Mouse (Mus musculus) C2C12 (cell line): ENCODE measurements at regions not wholly inside any gene's neighbourhood (a gene's known extent, or its start where the extent isn't known, plus 50 kb on each side); places are given as distances from the start of the nearest gene placed in this dataset.

Source experiments
- H3K27me3 ChIP-seq: one replicate; pipeline ENCODE4 v1.6.1; 2011; ENCODE audit not compliant: control insufficient read depth, insufficient read depth, insufficient read length
- H3K36me3 ChIP-seq: one replicate; pipeline ENCODE4 v1.6.1; 2011; ENCODE audit not compliant: control insufficient read depth, insufficient read depth
- H3K4me3 ChIP-seq: one replicate; pipeline ENCODE4 v1.5.1; 2011; ENCODE audit warnings: mild to moderate bottlenecking, control low read depth; ENCODE audit not compliant: poor library complexity, insufficient read depth, severe bottlenecking
- H3K79me2 ChIP-seq: one replicate; pipeline ENCODE4 v1.6.1; 2011; ENCODE audit not compliant: control insufficient read depth, insufficient read depth
- H3K79me3 ChIP-seq: one replicate; pipeline ENCODE4 v1.6.1; 2011; ENCODE audit warnings: low read depth, control low read depth
- H3ac ChIP-seq: one replicate; pipeline ENCODE3; 2011; ENCODE audit warnings: low read depth; ENCODE audit not compliant: control insufficient read depth, insufficient read length
- CEBPB ChIP-seq: IDR thresholded peaks from one replicate; pipeline ENCODE4 v1.6.1; 2011; ENCODE audit warnings: low read depth, mild to moderate bottlenecking, control low read depth, moderate library complexity
- CTCF ChIP-seq: IDR thresholded peaks from one replicate; pipeline ENCODE4 v1.5.1; 2011; ENCODE audit not compliant: control insufficient read depth, insufficient read depth, insufficient read length
- FOSL1 ChIP-seq: IDR thresholded peaks from one replicate; pipeline ENCODE4 v1.8.0; 2011; ENCODE audit warnings: mild to moderate bottlenecking, low read length; ENCODE audit not compliant: poor library complexity, insufficient read depth, severe bottlenecking
- MAX ChIP-seq: IDR thresholded peaks from one replicate; pipeline ENCODE4 v1.6.1; 2011; ENCODE audit warnings: mild to moderate bottlenecking, control low read depth
- MYOD1 ChIP-seq: IDR thresholded peaks from one replicate; pipeline ENCODE4 v1.6.1; 2011; ENCODE audit warnings: low read depth; ENCODE audit not compliant: control insufficient read depth, insufficient read length
- MYOG ChIP-seq: IDR thresholded peaks from one replicate; pipeline ENCODE4 v1.6.1; 2011; ENCODE audit not compliant: control insufficient read depth, insufficient read length; ENCODE audit errors: extremely low read depth
- USF1 ChIP-seq: IDR thresholded peaks from one replicate; pipeline ENCODE4 v1.6.1; 2011; ENCODE audit warnings: low read depth, mild to moderate bottlenecking, control low read depth, moderate library complexity

- Histone ChIP-seq H3K36me3 (no peaks in the 10 kb centered on the region), H3ac (no peak overlapping the region), H3K79me3 (no peaks in the 10 kb centered on the region), H3K4me3 (no peak overlapping the region), H3K79me2 (no peaks in the 10 kb centered on the region), H3K27me3 (no peaks in the 10 kb centered on the region)
- no peak for TF ChIP-seq FOSL1
- no peak for TF ChIP-seq MYOG
- TF ChIP-seq USF1 = no peak
- no peak for TF ChIP-seq CEBPB
Measured at GRCm38 (mm10) chr16:55603611-55604010, 235.1 kb downstream of the Nfkbiz start.

GRCm38 (mm10) chr16:55589382-55589956 is 249.2 kb downstream of the Nfkbiz start:
- no peaks in the 10 kb centered on the region for H3K79me3 ChIP-seq
- no peak for TF ChIP-seq USF1
- TF ChIP-seq CEBPB = no peak
- no peak for TF ChIP-seq CTCF
- TF ChIP-seq MAX = no peak
- H3K36me3 ChIP-seq = no peaks in the 10 kb centered on the region
- no peak overlapping the region for H3ac ChIP-seq
- H3K4me3 ChIP-seq = no peak overlapping the region
- no peaks in the 10 kb centered on the region for H3K27me3 ChIP-seq
- no peaks in the 10 kb centered on the region for H3K79me2 ChIP-seq

- H3K79me2 ChIP-seq = no peaks in the 10 kb centered on the region
- no peak overlapping the region for H3K4me3 ChIP-seq
- H3K36me3 ChIP-seq = no peaks in the 10 kb centered on the region
- H3K79me3 ChIP-seq = no peaks in the 10 kb centered on the region
- no peaks in the 10 kb centered on the region for H3K27me3 ChIP-seq
- TF ChIP-seq MAX = no peak
- no peak for TF ChIP-seq FOSL1
- no peak for TF ChIP-seq CEBPB
- TF ChIP-seq MYOD1 = no peak
- TF ChIP-seq CTCF = no peak
- H3ac ChIP-seq = no peak overlapping the region
Measured at GRCm38 (mm10) chr16:55587138-55587537, 251.6 kb downstream of the Nfkbiz start.

- TF ChIP-seq FOSL1 (no peak), MYOG (no peak), MAX (no peak), MYOD1 (no peak), CTCF (no peak), CEBPB (no peak), USF1 (no peak)
- Histone ChIP-seq H3ac (no peak overlapping the region), H3K36me3 (no peaks in the 10 kb centered on the region), H3K27me3 (no peaks in the 10 kb centered on the region), H3K4me3 (no peak overlapping the region), H3K79me3 (no peaks in the 10 kb centered on the region), H3K79me2 (no peaks in the 10 kb centered on the region)
Measured at GRCm38 (mm10) chr16:55582906-55583305, 255.8 kb downstream of the Nfkbiz start.

- no peak overlapping the region for H3K4me3 ChIP-seq
- no peaks in the 10 kb centered on the region for H3K79me2 ChIP-seq
- H3ac ChIP-seq = no peak overlapping the region
- no peaks in the 10 kb centered on the region for H3K27me3 ChIP-seq
- no peaks in the 10 kb centered on the region for H3K36me3 ChIP-seq
- H3K79me3 ChIP-seq = no peaks in the 10 kb centered on the region
- TF ChIP-seq CTCF (no peak), MYOG (no peak), FOSL1 (no peak), USF1 (no peak), CEBPB (no peak), MAX (no peak), MYOD1 (no peak)
Measured at GRCm38 (mm10) chr16:55582029-55582428, 256.7 kb downstream of the Nfkbiz start.

GRCm38 (mm10) chr16:55580827-55581226 is 257.9 kb downstream of the Nfkbiz start:
- H3ac ChIP-seq = no peak overlapping the region
- TF ChIP-seq FOSL1 (no peak), USF1 (no peak), MYOD1 (no peak), CTCF (no peak), MYOG (no peak)
- no peaks in the 10 kb centered on the region for H3K79me2 ChIP-seq
- H3K4me3 ChIP-seq = no peak overlapping the region
- H3K79me3 ChIP-seq = no peaks in the 10 kb centered on the region
- H3K36me3 ChIP-seq = no peaks in the 10 kb centered on the region
- no peaks in the 10 kb centered on the region for H3K27me3 ChIP-seq
